Mouse (Mus musculus) spleen, adult 2 months (tissue): ENCODE results near the gene Slco1b2.

ENCODE experiments used
- CTCF ChIP-seq: fragments of 200-500 bp; IDR thresholded peaks from 2 replicates; pipeline ENCODE4 v1.5.1; 2011; ENCODE audit warnings: mild to moderate bottlenecking, inconsistent platforms; ENCODE audit not compliant: insufficient read depth, insufficient read length, insufficient replicate concordance; ENCODE audit errors: extremely low read depth
- POLR2A ChIP-seq: fragments of 200-500 bp; IDR thresholded peaks from 2 replicates; pipeline ENCODE4 v1.6.1; 2011; ENCODE audit warnings: low read depth, low read length, inconsistent platforms

GRCm38 (mm10) chr6:141584791-141585403, 44.4 kb upstream of the Slco1b2 start:
- no peak for TF ChIP-seq POLR2A
- no peak for TF ChIP-seq CTCF
